Mouse (Mus musculus) ES-E14 (cell line): ENCODE measurements around the gene Jak2.

Experiments
- CHD2 ChIP-seq: IDR thresholded peaks from 2 replicates; pipeline ENCODE4 v1.6.1; 2014; ENCODE audit warnings: mild to moderate bottlenecking, low read depth, low read length, inconsistent platforms
- HCFC1 ChIP-seq: IDR thresholded peaks from 2 replicates; pipeline ENCODE4 v1.6.1; 2012; ENCODE audit warnings: low read length, inconsistent platforms, borderline replicate concordance; ENCODE audit not compliant: insufficient read depth
- MAFK ChIP-seq: IDR thresholded peaks from 2 replicates; pipeline ENCODE4 v1.6.1; 2014; ENCODE audit warnings: mild to moderate bottlenecking, low read depth, low read length, inconsistent platforms; ENCODE audit not compliant: insufficient read depth
- ZNF384 ChIP-seq: IDR thresholded peaks from 2 replicates; pipeline ENCODE4 v1.6.1; 2012; ENCODE audit warnings: low read depth, low read length, inconsistent platforms

DNA sequence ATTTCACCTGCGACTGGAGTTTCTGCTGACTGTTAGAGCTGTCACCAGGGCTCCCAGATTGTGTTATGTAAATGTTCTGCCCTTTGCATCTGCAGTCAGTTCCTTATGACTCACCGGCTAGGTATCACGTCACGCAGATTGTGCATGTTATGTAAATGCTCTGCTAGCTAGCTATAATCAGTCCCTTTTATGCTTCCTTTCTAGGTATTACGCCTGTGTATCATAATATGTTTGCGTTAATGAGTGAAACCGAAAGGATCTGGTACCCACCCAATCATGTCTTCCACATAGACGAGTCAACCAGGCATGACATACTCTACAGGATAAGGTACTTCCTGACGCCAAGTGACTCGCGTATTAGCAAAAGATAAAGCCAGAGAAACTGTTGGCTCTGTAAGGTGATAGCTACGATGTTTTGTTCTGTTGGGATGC is 19.5 kb downstream of the Jak2 start:
- no peak for TF ChIP-seq HCFC1
- TF ChIP-seq MAFK = no peak
- TF ChIP-seq CHD2 = no peak
- TF ChIP-seq ZNF384 = no peak
